Mouse (Mus musculus) forebrain, embryonic 16.5 days (tissue): ENCODE data around the gene Shmt2. TPM values are rescaled to one million over a fixed set of nuclear protein-coding genes. Genes with fewer than 3 reads are reported as not detected.
A peak's percentile ranks its signal among the peaks of the same experiment; 100 is the strongest.

ENCODE experiments used
- ATAC-seq: fragments of 200-750 bp; cut with Nextera tagmentation; 2 replicates; pipeline ENCODE4 v1.8.0; 2017; ENCODE audit warnings: mild to moderate bottlenecking, moderate library complexity
- H3K27ac ChIP-seq: fragments of 300-500 bp; sonication (generic); 2 replicates; pipeline ENCODE4 v1.5.1; 2014; ENCODE audit warnings: low read length, control low read depth
- H3K27me3 ChIP-seq: fragments of 300-500 bp; sonication (generic); replicated peaks from 2 replicates; pipeline ENCODE4 v1.6.1; 2014; ENCODE audit warnings: low read length; ENCODE audit not compliant: control insufficient read depth, insufficient read depth
- H3K36me3 ChIP-seq: fragments of 300-500 bp; sonication (generic); 2 replicates; pipeline ENCODE4 v1.6.1; 2014; ENCODE audit not compliant: control insufficient read depth, insufficient read depth
- H3K4me1 ChIP-seq: fragments of 300-500 bp; sonication (generic); replicated peaks from 2 replicates; pipeline ENCODE4 v1.6.1; 2014; ENCODE audit warnings: low read length; ENCODE audit not compliant: control insufficient read depth, insufficient read depth
- H3K4me2 ChIP-seq: fragments of 300-500 bp; sonication (generic); 2 replicates; pipeline ENCODE4 v1.6.1; 2014; ENCODE audit warnings: mild to moderate bottlenecking, low read length, control low read depth
- H3K4me3 ChIP-seq: fragments of 300-500 bp; sonication (generic); replicated peaks from 2 replicates; pipeline ENCODE4 v1.5.1; 2014; ENCODE audit warnings: mild to moderate bottlenecking, low read length, control low read depth
- H3K9ac ChIP-seq: fragments of 300-500 bp; sonication (generic); replicated peaks from 2 replicates; pipeline ENCODE4 v1.6.1; 2014; ENCODE audit warnings: low read depth, low read length, control low read depth
- H3K9me3 ChIP-seq: fragments of 300-500 bp; sonication (generic); 2 replicates; pipeline ENCODE4 v1.6.1; 2016; ENCODE audit warnings: low read length; ENCODE audit not compliant: control insufficient read depth
- WGBS: fragments of 180-500 bp; shearing (Covaris S2); extraction: QIAGEN DNeasy Blood & Tissue Kit; methylation state at CpG from one replicate; pipeline ENCODE4 v1.1.7; 2014; 5-methylcytosine and 5-hydroxymethylcytosine counted together
- polyA plus RNA-seq: library from polyadenylated mRNA; unstranded; fragments of >200 nt; fragmentation: Nextera tagmentation; extraction: Ambion mirVana; gene quantifications from 2 replicates; pipeline ENCODE4 v1.2.1, GENCODE M21; 2015

The Shmt2 gene
- polyA plus RNA-seq, 1 experiment from 2014 or later = 78.9 TPM

- peaks cover 2% of the 10 kb centered on the region; the same call in 1 of the 2 replicates for H3K36me3 ChIP-seq
- no peak overlapping the region for H3K4me2 ChIP-seq
- H3K4me1 ChIP-seq = peaks cover 40% of the 10 kb centered on the region
- no peak overlapping the region for H3K27ac ChIP-seq
- WGBS = 31% methylated on average over 8 of the region's 8 CpGs
- H3K4me3 ChIP-seq = no peak overlapping the region
- no peak for ATAC-seq
- H3K27me3 ChIP-seq = peaks cover 13% of the 10 kb centered on the region
- no peaks in the 10 kb centered on the region for H3K9me3 ChIP-seq
- no peak overlapping the region for H3K9ac ChIP-seq
Observed at GRCm38 (mm10) chr10:127515983-127516459, 6.2 kb downstream of the Shmt2 start.

GRCm38 (mm10) chr10:127515271-127515982, 6.8 kb downstream of the Shmt2 start:
- Histone ChIP-seq H3K36me3 (peaks cover 2% of the 10 kb centered on the region; the same call in 1 of the 2 replicates), H3K4me3 (no peak overlapping the region), H3K9me3 (no peaks in the 10 kb centered on the region), H3K4me1 (peaks cover 43% of the 10 kb centered on the region), H3K4me2 (no peak overlapping the region), H3K27me3 (peaks cover 13% of the 10 kb centered on the region), H3K9ac (no peak overlapping the region), H3K27ac (no peak overlapping the region)
- WGBS = 29% methylated on average over 9 of the region's 9 CpGs
- no peak for ATAC-seq

- peaks cover 2% of the 10 kb centered on the region; the same call in 1 of the 2 replicates for H3K36me3 ChIP-seq
- H3K4me3 ChIP-seq = no peak within 1 kb of the TSS
- WGBS = 29% methylated on average over 6 of the region's 6 CpGs
- H3K9me3 ChIP-seq = no peaks in the 10 kb centered on the region
- peaks cover 13% of the 10 kb centered on the region for H3K27me3 ChIP-seq
- peak within 1 kb of the TSS; percentile 98 for H3K4me2 ChIP-seq
- H3K4me1 ChIP-seq = peaks cover 50% of the 10 kb centered on the region
- no peak for ATAC-seq
- H3K27ac ChIP-seq = no peak within 1 kb of the TSS
- 0 out of 2 replicates have a peak within 1 kb of the TSS, but pooled peaks have one; percentile 35 for H3K9ac ChIP-seq
Observed at GRCm38 (mm10) chr10:127514764-127515163, 7.5 kb downstream of the Shmt2 start, which contains the start of gene Ndufa4l2. Gene Ndufa4l2 (plus strand): TSS chr10:127514967.

GRCm38 (mm10) chr10:127514111-127514698, 8.0 kb downstream of the Shmt2 start:
- Histone ChIP-seq H3K4me2 (peak overlapping the region; percentile 98; the same call in 1 of the 2 replicates), H3K9ac (0 out of 2 replicates have a peak overlapping the region, but pooled peaks have one; percentile 35), H3K4me3 (no peak overlapping the region), H3K36me3 (peaks cover 2% of the 10 kb centered on the region; the same call in 1 of the 2 replicates), H3K27ac (no peak overlapping the region), H3K4me1 (peaks cover 55% of the 10 kb centered on the region), H3K9me3 (no peaks in the 10 kb centered on the region), H3K27me3 (peaks cover 13% of the 10 kb centered on the region)
- no peak for ATAC-seq
- WGBS = 15% methylated on average over 13 of the region's 13 CpGs

GRCm38 (mm10) chr10:127513501-127514091, 8.6 kb downstream of the Shmt2 start:
- Histone ChIP-seq H3K9ac (peak overlapping the region; percentile 46; the same call in 1 of the 2 replicates), H3K4me3 (no peak overlapping the region), H3K36me3 (peaks cover 2% of the 10 kb centered on the region; the same call in 1 of the 2 replicates), H3K27ac (0 out of 2 replicates have a peak overlapping the region, but pooled peaks have one; percentile 15), H3K4me1 (peaks cover 62% of the 10 kb centered on the region), H3K4me2 (peak overlapping the region; percentile 98), H3K27me3 (peaks cover 13% of the 10 kb centered on the region), H3K9me3 (no peaks in the 10 kb centered on the region)
- under 1% methylated on average over 16 of the region's 16 CpGs for WGBS
- ATAC-seq = no peak

GRCm38 (mm10) chr10:127512813-127513212, 9.4 kb downstream of the Shmt2 start:
- Histone ChIP-seq H3K27me3 (peaks cover 13% of the 10 kb centered on the region), H3K36me3 (peaks cover 2% of the 10 kb centered on the region; the same call in 1 of the 2 replicates), H3K9ac (peak overlapping the region; percentile 87), H3K27ac (peak overlapping the region; percentile 99), H3K4me1 (peaks cover 68% of the 10 kb centered on the region), H3K4me3 (peak overlapping the region; percentile 24; the same call in 1 of the 2 replicates), H3K9me3 (no peaks in the 10 kb centered on the region), H3K4me2 (peak overlapping the region; percentile 98)
- under 1% methylated on average over 27 of the region's 27 CpGs for WGBS
- ATAC-seq = peak; percentile 24

GRCm38 (mm10) chr10:127512307-127512666, 10.0 kb downstream of the Shmt2 start:
- H3K36me3 ChIP-seq = no peaks in the 10 kb centered on the region
- H3K4me1 ChIP-seq = peaks cover 68% of the 10 kb centered on the region
- ATAC-seq = no peak
- H3K27me3 ChIP-seq = peaks cover 13% of the 10 kb centered on the region
- peak overlapping the region; percentile 99 for H3K27ac ChIP-seq
- WGBS = 2% methylated on average over 7 of the region's 7 CpGs
- peak overlapping the region; percentile 87 for H3K9ac ChIP-seq
- H3K4me3 ChIP-seq = peak overlapping the region; percentile 57
- H3K9me3 ChIP-seq = no peaks in the 10 kb centered on the region
- H3K4me2 ChIP-seq = peak overlapping the region; percentile 98

- H3K4me1 ChIP-seq = peaks cover 67% of the 10 kb centered on the region
- ATAC-seq = 0 out of 2 replicates have a peak, but pooled peaks have one; percentile 1
Observed at GRCm38 (mm10) chr10:127511634-127512306, 10.5 kb downstream of the Shmt2 start.

More at GRCm38 (mm10) chr10:127511634-127512306, 10.5 kb downstream of the Shmt2 start:
- H3K36me3 ChIP-seq = no peaks in the 10 kb centered on the region
- H3K9ac ChIP-seq = peak overlapping the region; percentile 87
- peak overlapping the region; percentile 57 for H3K4me3 ChIP-seq
- peak overlapping the region; percentile 99 for H3K27ac ChIP-seq
- no peaks in the 10 kb centered on the region for H3K9me3 ChIP-seq
- H3K27me3 ChIP-seq = peaks cover 13% of the 10 kb centered on the region
- peak overlapping the region; percentile 98 for H3K4me2 ChIP-seq
- WGBS = under 1% methylated on average over 45 of the region's 46 CpGs
